Mouse (Mus musculus) myocyte (in vitro differentiated cells): ENCODE measurements around the gene Agt.

Experiments
- CEBPB ChIP-seq: IDR thresholded peaks from 2 replicates; pipeline ENCODE4 v1.6.1; 2011; ENCODE audit warnings: mild to moderate bottlenecking, moderate library complexity; ENCODE audit not compliant: poor library complexity, insufficient read depth, severe bottlenecking
- MAX ChIP-seq: IDR thresholded peaks from one replicate; pipeline ENCODE4 v1.6.1; 2011; ENCODE audit warnings: low read depth, mild to moderate bottlenecking, control low read depth
- MYOG ChIP-seq, 3 experiments: IDR thresholded peaks; one replicate each; pipeline ENCODE4 v1.6.1; 2011; ENCODE audit warnings: control low read depth in 2 of 3, low read depth in 2 of 3, mild to moderate bottlenecking in 2 of 3; ENCODE audit not compliant: insufficient read length in 2 of 3, control insufficient read depth in 1 of 3, insufficient read depth in 1 of 3
- POLR2A ChIP-seq: IDR thresholded peaks from one replicate; pipeline ENCODE4 v1.6.1; 2011; ENCODE audit warnings: low read depth, mild to moderate bottlenecking, control low read depth, moderate library complexity; ENCODE audit not compliant: insufficient read length
- POLR2AphosphoS2 ChIP-seq: IDR thresholded peaks from one replicate; pipeline ENCODE4 v1.6.1; 2011; ENCODE audit warnings: low read depth, control low read depth; ENCODE audit not compliant: insufficient read length
- REST ChIP-seq: IDR thresholded peaks from one replicate; pipeline ENCODE4 v1.6.1; 2011; ENCODE audit warnings: mild to moderate bottlenecking, control low read depth, moderate library complexity; ENCODE audit not compliant: insufficient read depth, insufficient read length
- TCF12 ChIP-seq: IDR thresholded peaks from one replicate; pipeline ENCODE4 v1.6.1; 2011; ENCODE audit warnings: mild to moderate bottlenecking, control low read depth; ENCODE audit not compliant: poor library complexity, insufficient read depth, severe bottlenecking
- USF1 ChIP-seq: IDR thresholded peaks from one replicate; pipeline ENCODE4 v1.6.1; 2011; ENCODE audit warnings: low read depth, mild to moderate bottlenecking, control low read depth, moderate library complexity

DNA sequence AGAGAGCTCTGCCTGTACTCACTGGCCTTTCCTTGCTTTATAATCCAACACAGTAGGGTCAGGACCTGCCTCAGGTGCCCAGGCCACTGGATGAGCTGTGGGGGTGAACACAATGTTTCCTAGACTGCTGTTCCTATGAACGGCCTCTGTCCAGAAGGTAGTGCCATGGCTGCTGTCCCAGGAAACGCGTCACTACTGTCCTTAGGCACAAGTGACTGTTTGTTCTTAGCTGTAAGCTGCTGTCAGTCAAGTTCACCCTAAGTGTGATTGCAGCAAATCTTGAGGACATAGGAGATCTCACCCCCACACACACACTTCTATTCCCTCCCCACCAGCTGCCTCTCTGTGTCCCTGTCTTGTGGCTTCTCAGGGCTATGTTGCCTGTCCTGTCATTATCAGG lies 1.9 kb downstream of the Agt start:
- TF ChIP-seq USF1, result no peak
- TF ChIP-seq POLR2A, result no peak
- TF ChIP-seq MYOG (IDR thresholded peaks at IDR 0.05; ENCODE audit: control insufficient read depth in 1 of 3, insufficient read depth in 1 of 3, insufficient read length in 2 of 3, low read depth in 2 of 3), result no peak
- no peak for TF ChIP-seq REST
- TF ChIP-seq CEBPB, result no peak
- no peak for TF ChIP-seq POLR2AphosphoS2
- no peak for TF ChIP-seq TCF12
- TF ChIP-seq MAX, result no peak
